Comparison of ENCODE assay signal across 18 mouse cellular contexts in genomic region chr11:46564671-46565070, GRCm38 (mm10). TPM values are rescaled to one million over a fixed set of nuclear protein-coding genes. Genes with fewer than 3 reads are reported as not detected.
DNase-seq lines count a peak whose midpoint lies in the region.
"Had no signal": no experiment of that assay in that cellular context is flagged by ENCODE, and none has a peak within 500 bp of the region (broad histone marks: within the 10 kb centered on the region; RNA-seq: fewer than 3 reads in every experiment).

No protein-coding gene starts in this region.

- intact Hi-C loops in heart, postnatal 10 days (cut with DNase I): no loop called here

- peak; percentile 91 for DNase-seq in heart, adult 11 months
- no peak for DNase-seq in heart, postnatal 10 days
- DNase-seq in ZHBTc4 (ENCODE audit: low read depth, low spot score): peak; percentile 36
- DNase-seq in adrenal gland, postnatal 25 days: peak; percentile 8
- peak; percentile 17 for DNase-seq in lung, postnatal 10 days
- DNase-seq in B cell, adult 2 months: no peak
- DNase-seq in kidney, adult 18-20 months: no peak
- no peak for DNase-seq in left cerebral cortex, adult 11 months (ENCODE audit: low spot score)
- DNase-seq: cerebellum, adult 18-20 months; cerebellum, postnatal 36 days; kidney, adult 11 months; kidney, postnatal 14 days; liver, postnatal 0 days; right cerebral cortex, postnatal 4 days had no signal

RNA-seq across cellular contexts. Expression of gene BC053393, which starts 6.7 kb away (rescaled TPM):
- not detected for total RNA-seq in heart, postnatal 10 days (2021)
- not detected in 2 replicates for total RNA-seq in adrenal gland, postnatal 25 days (2021)
- total RNA-seq: CH12.LX; granulocyte monocyte progenitor cell, adult 5-6 weeks; left cerebral cortex, adult 8-10 months had no signal

RNA-seq across cellular contexts. Expression of gene Gm12169, which starts 40.7 kb away (rescaled TPM):
- not detected for total RNA-seq in heart, postnatal 10 days (2021)
- total RNA-seq in adrenal gland, postnatal 25 days (2021): not detected in 2 replicates
- total RNA-seq: CH12.LX; granulocyte monocyte progenitor cell, adult 5-6 weeks; layer of hippocampus, adult 8-10 months; left cerebral cortex, adult 8-10 months had no signal

Comparison
In these comparisons a context has a peak if more than half of its experiments do, and no peak if none do; other contexts are left out.
1. DNase-seq: peak in heart, adult 11 months (single experiment), ZHBTc4 (single experiment), adrenal gland, postnatal 25 days (single experiment) and lung, postnatal 10 days (single experiment); none in heart, postnatal 10 days (0 of 2), B cell, adult 2 months (0 of 2), kidney, adult 18-20 months (single experiment) and left cerebral cortex, adult 11 months (single experiment).